Mouse (Mus musculus): Measurements from ENCODE around the gene Exoc3l.

- TF ChIP-seq CTCF (IDR thresholded peaks at IDR 0.05; ENCODE audit: borderline replicate concordance, control insufficient read depth, extremely low read depth, insufficient read depth, low read length, poor library complexity), result no peak
- TF ChIP-seq POLR2A (IDR thresholded peaks at IDR 0.05; ENCODE audit: control insufficient read depth, extremely low read depth, insufficient read depth, low read length, poor library complexity), result no peak
These were observed 17.1 kb upstream of the Exoc3l start for GRCm38 (mm10) chr8:105312891-105313481.
